Mouse (Mus musculus) intestine, postnatal 0 days (tissue): Measurements from ENCODE around the gene Pmpcb. TPM values are rescaled to one million over a fixed set of nuclear protein-coding genes. Genes with fewer than 3 reads are reported as not detected.

Experiments used
- ATAC-seq: fragments of 200-750 bp; cut with Nextera tagmentation; 2 replicates; pipeline ENCODE4 v1.8.0; 2017; ENCODE audit warnings: mild to moderate bottlenecking, moderate TSS enrichment, moderate library complexity
- H3K27ac ChIP-seq: fragments of 300-500 bp; sonication (generic); 2 replicates; pipeline ENCODE4 v1.5.1; 2014; ENCODE audit warnings: mild to moderate bottlenecking, low read depth, low read length, moderate library complexity
- H3K27me3 ChIP-seq: fragments of 300-500 bp; sonication (generic); replicated peaks from 2 replicates; pipeline ENCODE4 v1.6.1; 2014; ENCODE audit warnings: low read length, mixed read lengths; ENCODE audit not compliant: control insufficient read depth, insufficient read depth
- H3K36me3 ChIP-seq: fragments of 300-500 bp; sonication (generic); 2 replicates; pipeline ENCODE4 v1.6.1; 2014; ENCODE audit warnings: mild to moderate bottlenecking, moderate library complexity; ENCODE audit not compliant: control insufficient read depth, insufficient read depth
- H3K4me1 ChIP-seq: fragments of 300-500 bp; sonication (generic); replicated peaks from 2 replicates; pipeline ENCODE4 v1.6.1; 2014; ENCODE audit warnings: antibody characterized with exemption, low read length, mixed read lengths; ENCODE audit not compliant: control insufficient read depth, insufficient read depth
- H3K4me2 ChIP-seq: fragments of 300-500 bp; sonication (generic); replicated peaks from 2 replicates; pipeline ENCODE4 v1.6.1; 2014; ENCODE audit warnings: low read depth, mild to moderate bottlenecking, moderate library complexity
- H3K4me3 ChIP-seq: fragments of 300-500 bp; sonication (generic); 2 replicates; pipeline ENCODE4 v1.5.1; 2014; ENCODE audit warnings: low read depth, low read length
- H3K9ac ChIP-seq: fragments of 300-500 bp; sonication (generic); 2 replicates; pipeline ENCODE4 v1.6.1; 2014; ENCODE audit warnings: mild to moderate bottlenecking, low read depth, low read length
- H3K9me3 ChIP-seq: fragments of 300-500 bp; sonication (generic); 2 replicates; pipeline ENCODE4 v1.6.1; 2016; ENCODE audit warnings: mixed run types; ENCODE audit not compliant: control insufficient read depth
- CTCF ChIP-seq: sonication (generic); IDR thresholded peaks from 2 replicates; pipeline ENCODE4 v1.5.1; 2016; ENCODE audit warnings: low read depth, mild to moderate bottlenecking, control low read depth, antibody characterized with exemption, moderate library complexity
- WGBS: fragments of 180-500 bp; shearing (Covaris S2); extraction: QIAGEN DNeasy Blood & Tissue Kit; methylation state at CpG from one replicate; pipeline ENCODE4 v1.1.7; 2014; 5-methylcytosine and 5-hydroxymethylcytosine counted together
- polyA plus RNA-seq: library from polyadenylated mRNA; unstranded; fragments of >200 nt; fragmentation: Nextera tagmentation; extraction: Ambion mirVana; gene quantifications from 2 replicates; pipeline ENCODE4 v1.2.1, GENCODE M21; 2015

Gene Pmpcb
- polyA plus RNA-seq, 1 experiment from 2014 or later: 70.0 TPM

DNA sequence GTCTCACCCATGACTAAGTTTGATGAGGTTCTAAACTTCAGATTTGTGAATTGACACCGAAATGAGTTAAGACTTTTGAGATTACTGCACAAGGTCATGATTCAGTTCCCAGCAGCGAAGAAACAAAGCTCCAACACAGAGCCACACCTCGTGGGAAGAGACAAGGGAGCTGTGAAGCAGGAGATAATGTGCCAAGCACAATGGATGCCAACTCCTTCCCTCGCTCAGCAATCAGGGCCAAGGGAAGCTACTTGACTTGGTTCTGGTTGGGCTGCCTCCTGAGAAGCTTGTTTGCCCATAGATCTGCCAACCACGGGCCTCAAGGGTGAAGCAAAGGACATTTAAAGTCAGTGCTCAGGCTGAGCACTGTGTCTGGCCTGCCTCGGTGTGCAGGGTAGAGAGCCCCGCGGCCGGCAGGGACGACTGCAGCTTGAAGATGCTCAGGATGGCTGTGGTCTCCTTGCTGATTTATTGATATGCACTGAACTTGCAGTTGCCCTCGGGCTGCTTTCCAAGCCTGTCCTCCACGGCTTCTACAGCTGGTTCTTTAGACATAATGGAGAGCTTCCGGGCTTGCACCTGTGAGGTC is 24.7 kb upstream of the Pmpcb start:
- ATAC-seq: no peak
- WGBS: 54% methylated on average over 13 of the region's 13 CpGs
- Histone ChIP-seq H3K27ac (no peak overlapping the region), H3K36me3 (no peaks in the 10 kb centered on the region), H3K4me3 (no peak overlapping the region), H3K4me1 (no peaks in the 10 kb centered on the region), H3K9ac (no peak overlapping the region), H3K27me3 (no peaks in the 10 kb centered on the region), H3K4me2 (no peak overlapping the region), H3K9me3 (no peaks in the 10 kb centered on the region)
- no peak for TF ChIP-seq CTCF

DNA sequence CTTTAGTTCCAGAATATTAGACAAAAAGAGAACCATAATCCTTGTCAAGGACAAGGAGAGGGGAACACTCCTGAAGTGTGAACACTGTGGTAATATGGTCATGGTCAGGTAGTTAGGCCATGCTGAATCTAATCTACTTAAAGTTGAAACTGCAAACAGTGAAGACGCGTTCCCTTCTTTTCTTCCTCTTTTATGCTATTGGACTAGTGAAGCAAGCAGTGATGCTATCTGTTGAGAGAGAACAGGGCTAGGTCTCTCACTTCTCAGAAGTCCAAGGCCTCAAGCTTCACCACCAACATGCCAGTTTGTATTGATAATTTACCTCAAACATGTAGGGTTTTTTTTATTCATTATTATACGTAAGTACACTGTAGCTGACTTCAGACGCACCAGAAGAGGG is 22.5 kb upstream of the Pmpcb start:
- Histone ChIP-seq H3K9me3 (no peaks in the 10 kb centered on the region), H3K4me3 (no peak overlapping the region), H3K4me1 (no peaks in the 10 kb centered on the region), H3K36me3 (no peaks in the 10 kb centered on the region), H3K27me3 (no peaks in the 10 kb centered on the region), H3K4me2 (no peak overlapping the region), H3K27ac (no peak overlapping the region), H3K9ac (no peak overlapping the region)
- WGBS: 94% methylated on average over 4 of the region's 4 CpGs
- ATAC-seq: no peak
- TF ChIP-seq CTCF: no peak

DNA sequence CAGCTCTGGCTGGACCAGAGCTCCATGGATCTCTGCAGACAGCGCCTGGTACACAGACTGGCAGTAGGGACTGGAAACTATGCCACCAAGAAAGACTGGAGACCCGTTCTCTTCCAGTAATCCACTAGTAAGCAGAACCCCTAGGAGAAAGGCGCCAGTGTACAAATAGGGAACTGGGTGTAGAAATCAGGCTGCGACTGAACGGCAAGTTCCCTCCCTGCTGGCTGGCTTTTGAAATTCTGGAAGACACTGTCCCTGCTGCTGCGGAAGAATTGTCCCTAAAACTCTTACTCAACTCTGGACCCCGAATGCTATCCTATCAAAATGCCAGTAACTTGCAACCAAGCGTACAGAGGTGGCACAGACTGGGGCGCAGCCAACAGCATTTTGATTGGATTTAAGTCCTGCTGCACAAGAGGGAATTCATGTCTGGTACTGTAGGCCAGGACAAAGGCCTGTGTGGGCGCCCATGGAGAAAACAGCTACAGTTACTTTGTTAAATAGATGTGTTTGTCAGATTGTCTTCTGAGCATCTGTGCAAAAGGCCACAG is 19.7 kb upstream of the Pmpcb start:
- Histone ChIP-seq H3K4me3 (no peak overlapping the region), H3K27ac (no peak overlapping the region), H3K9me3 (no peaks in the 10 kb centered on the region), H3K4me2 (no peak overlapping the region), H3K27me3 (no peaks in the 10 kb centered on the region), H3K9ac (no peak overlapping the region), H3K36me3 (no peaks in the 10 kb centered on the region), H3K4me1 (no peaks in the 10 kb centered on the region)
- no peak for TF ChIP-seq CTCF
- 85% methylated on average over 10 of the region's 10 CpGs for WGBS
- no peak for ATAC-seq

DNA sequence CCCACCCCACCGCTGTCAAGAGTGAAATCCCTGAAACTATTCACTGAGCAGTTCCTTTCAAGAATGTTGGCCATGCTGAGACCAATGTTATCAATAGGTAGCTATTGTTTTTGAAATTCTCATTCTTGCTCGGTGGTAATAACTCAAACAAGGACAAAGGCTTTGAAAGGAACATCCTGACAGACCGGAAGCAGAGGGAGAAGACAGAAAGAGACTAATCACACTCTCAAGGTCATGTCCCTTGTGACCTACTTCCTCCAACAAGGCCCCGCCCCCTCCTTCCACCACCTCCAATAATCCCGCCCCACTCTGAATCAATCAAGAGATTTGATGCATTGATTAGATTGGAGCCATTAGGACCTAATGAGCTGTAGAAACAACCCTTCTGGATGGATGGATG is 18.4 kb upstream of the Pmpcb start:
- H3K9me3 ChIP-seq: no peaks in the 10 kb centered on the region

DNA sequence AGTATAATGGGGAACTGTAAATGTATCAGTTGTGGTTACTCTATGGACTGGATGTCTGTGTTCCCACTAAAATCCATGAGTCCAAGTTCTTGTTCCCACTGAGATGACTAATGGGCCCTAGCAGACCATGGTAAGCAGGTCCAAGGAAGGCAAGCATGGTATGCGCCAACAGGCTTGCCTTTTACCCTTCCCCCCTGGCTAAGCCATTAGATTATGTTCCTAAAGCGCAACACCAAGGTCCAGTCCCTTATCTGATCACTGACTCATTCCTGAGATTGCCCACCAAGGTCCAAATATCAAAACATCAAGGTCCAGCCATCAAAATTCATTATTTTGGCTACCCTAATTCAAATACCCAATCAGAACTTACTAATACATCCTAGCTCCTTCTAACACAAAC is 17.7 kb upstream of the Pmpcb start:
- TF ChIP-seq CTCF: no peak
- no peak for ATAC-seq
- Histone ChIP-seq H3K4me2 (no peak overlapping the region), H3K9me3 (no peaks in the 10 kb centered on the region), H3K27ac (no peak overlapping the region), H3K4me3 (no peak overlapping the region), H3K36me3 (no peaks in the 10 kb centered on the region), H3K4me1 (no peaks in the 10 kb centered on the region), H3K27me3 (no peaks in the 10 kb centered on the region), H3K9ac (no peak overlapping the region)
- WGBS: 95% methylated on average over 2 of the region's 2 CpGs

More for the DNA sequence above, 18.4 kb upstream of the Pmpcb start:
- ATAC-seq: no peak
- H3K27ac ChIP-seq: no peak overlapping the region
- no peak for TF ChIP-seq CTCF
- H3K4me3 ChIP-seq: no peak overlapping the region
- H3K36me3 ChIP-seq: no peaks in the 10 kb centered on the region
- no peak overlapping the region for H3K9ac ChIP-seq
- H3K4me1 ChIP-seq: no peaks in the 10 kb centered on the region
- 81% methylated on average over 5 of the region's 5 CpGs for WGBS
- no peak overlapping the region for H3K4me2 ChIP-seq
- no peaks in the 10 kb centered on the region for H3K27me3 ChIP-seq

DNA sequence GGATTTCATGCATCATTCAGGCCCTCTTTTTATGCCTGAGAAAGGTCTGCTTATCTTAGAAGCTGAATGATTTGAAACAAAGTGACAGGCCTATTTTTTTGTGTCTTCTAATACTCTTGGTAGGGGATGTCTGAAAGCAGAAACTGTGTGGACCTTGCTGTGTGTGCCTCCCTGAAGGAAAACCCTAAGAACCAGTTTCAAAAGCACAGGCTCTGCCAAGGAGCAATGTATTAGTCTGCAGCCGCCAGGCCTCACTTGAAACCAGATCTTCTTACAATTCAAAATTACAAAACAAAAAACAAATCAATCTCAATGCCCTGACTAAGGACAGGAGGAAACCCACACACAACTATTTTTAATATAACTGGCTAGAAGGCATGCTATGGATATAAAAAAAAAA is 12.5 kb upstream of the Pmpcb start:
- WGBS: 81% methylated on average over 1 of the region's 1 CpGs
- H3K27me3 ChIP-seq: no peaks in the 10 kb centered on the region
- H3K9me3 ChIP-seq: no peaks in the 10 kb centered on the region
- H3K36me3 ChIP-seq: no peaks in the 10 kb centered on the region
- H3K27ac ChIP-seq: no peak overlapping the region
- H3K9ac ChIP-seq: no peak overlapping the region
- no peaks in the 10 kb centered on the region for H3K4me1 ChIP-seq
- no peak overlapping the region for H3K4me3 ChIP-seq
- no peak overlapping the region for H3K4me2 ChIP-seq
- TF ChIP-seq CTCF: no peak
- ATAC-seq: no peak

DNA sequence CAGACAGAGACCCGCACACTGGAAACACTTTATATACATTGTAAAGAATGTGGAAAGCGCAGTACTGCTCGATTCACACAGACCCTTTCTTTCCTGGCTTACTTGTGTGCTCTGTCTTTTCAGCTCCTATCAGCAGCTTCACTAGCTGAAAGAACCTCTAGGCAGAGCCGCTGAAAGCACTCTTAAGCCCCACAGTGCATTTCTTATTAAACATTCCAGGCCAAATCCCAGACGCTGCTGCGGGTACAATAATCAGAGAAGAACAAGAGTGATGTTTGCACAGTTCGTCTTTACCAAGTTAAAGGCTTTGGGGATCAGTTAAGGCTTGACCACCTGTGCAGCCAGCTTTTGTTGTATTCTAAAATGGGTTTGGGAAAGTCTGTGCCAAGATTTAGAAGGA is 12.1 kb upstream of the Pmpcb start:
- 34% methylated on average over 7 of the region's 7 CpGs for WGBS
- Histone ChIP-seq H3K9ac (no peak overlapping the region), H3K4me2 (no peak overlapping the region), H3K4me1 (no peaks in the 10 kb centered on the region), H3K27ac (no peak overlapping the region), H3K36me3 (no peaks in the 10 kb centered on the region), H3K4me3 (no peak overlapping the region), H3K27me3 (no peaks in the 10 kb centered on the region), H3K9me3 (no peaks in the 10 kb centered on the region)
- ATAC-seq: no peak
- no peak for TF ChIP-seq CTCF
